Mouse (Mus musculus): ENCODE data around the gene Jtb. TPM values are rescaled to one million over a fixed set of nuclear protein-coding genes. Genes with fewer than 3 reads are reported as not detected.

Gene Jtb
- polyA plus RNA-seq, 1 experiment from 2014 or later, result 95.8 TPM

DNA sequence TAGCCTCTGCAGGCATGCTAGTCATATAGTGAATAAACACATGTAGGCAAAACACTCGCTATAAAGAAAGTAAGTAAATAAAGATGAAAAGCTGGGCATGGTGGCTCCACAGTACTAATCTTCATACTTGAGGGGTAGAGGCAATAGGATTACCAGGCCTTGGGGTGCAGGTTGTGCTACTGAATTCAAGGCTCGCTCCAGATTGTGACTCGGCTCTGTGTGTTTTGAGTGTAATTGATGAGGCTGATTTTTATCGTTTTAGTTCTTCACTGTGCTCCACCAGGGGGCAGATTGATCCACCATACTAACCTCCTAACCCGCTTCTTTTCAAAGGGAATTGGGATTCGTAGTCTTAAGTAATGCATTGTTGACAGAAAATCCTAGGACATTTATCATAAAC, 11.3 kb upstream of the Jtb start:
- no peak for ATAC-seq (replicated peaks; ENCODE audit: insufficient number of reproducible peaks, low FRiP score, low TSS enrichment)
- peak overlapping the region; percentile 84 for H3K4me2 ChIP-seq
- peak overlapping the region; percentile 77 for H3K27ac ChIP-seq (ENCODE audit: low read depth, low read length)
- H3K27me3 ChIP-seq (ENCODE audit: control insufficient read depth, insufficient read depth, low read length), result no peaks in the 10 kb centered on the region
- WGBS (ENCODE audit: insufficient replicate concordance), result 14% methylated on average over 6 of the region's 6 CpGs
- no peaks in the 10 kb centered on the region for H3K9me3 ChIP-seq (replicated peaks; ENCODE audit: control insufficient read depth, low read length)
- peak overlapping the region; percentile 73 for H3K9ac ChIP-seq (ENCODE audit: low read depth, low read length)
- H3K36me3 ChIP-seq (ENCODE audit: control insufficient read depth, insufficient read depth, low read length), result peaks cover 9% of the 10 kb centered on the region; the same call in 1 of the 2 replicates
- peak overlapping the region; percentile 56 for H3K4me3 ChIP-seq (ENCODE audit: low read depth, low read length)
- peaks cover 18% of the 10 kb centered on the region for H3K4me1 ChIP-seq (ENCODE audit: control insufficient read depth, insufficient read depth, low read length)

DNA sequence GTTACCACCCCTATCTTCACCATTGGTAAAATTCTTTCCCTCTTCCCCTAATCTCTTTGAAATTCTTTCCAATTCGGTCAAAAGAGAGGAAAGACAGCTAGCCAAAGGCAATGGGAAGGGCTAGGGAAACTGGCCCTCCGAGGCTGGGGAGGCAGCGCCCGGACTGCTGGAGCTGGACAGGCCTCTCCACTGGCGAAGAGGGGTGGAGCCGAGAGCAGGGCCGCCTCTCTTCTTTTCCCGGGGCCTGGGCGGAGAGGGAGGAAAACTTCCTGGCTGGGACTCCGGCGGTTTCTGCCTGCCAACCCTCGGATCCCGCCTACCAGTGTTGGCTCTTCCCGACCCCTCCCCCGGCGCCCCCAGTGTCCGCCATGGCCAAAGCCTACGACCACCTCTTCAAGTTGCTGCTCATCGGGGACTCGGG, 10.9 kb upstream of the Jtb start:
- peaks cover 12% of the 10 kb centered on the region; the same call in 1 of the 2 replicates for H3K36me3 ChIP-seq (ENCODE audit: control insufficient read depth, insufficient read depth, low read length)
- H3K27me3 ChIP-seq (ENCODE audit: control insufficient read depth, insufficient read depth, low read length), result no peaks in the 10 kb centered on the region
- ATAC-seq (replicated peaks; ENCODE audit: insufficient number of reproducible peaks, low FRiP score, low TSS enrichment), result peak; percentile 72
- H3K9ac ChIP-seq (ENCODE audit: low read depth, low read length), result peak overlapping the region; percentile 73
- H3K4me3 ChIP-seq (ENCODE audit: low read depth, low read length), result peak overlapping the region; percentile 56
- H3K4me1 ChIP-seq (ENCODE audit: control insufficient read depth, insufficient read depth, low read length), result peaks cover 18% of the 10 kb centered on the region
- 1% methylated on average over 19 of the region's 20 CpGs for WGBS (ENCODE audit: insufficient replicate concordance)
- peak overlapping the region; percentile 77 for H3K27ac ChIP-seq (ENCODE audit: low read depth, low read length)
- no peaks in the 10 kb centered on the region for H3K9me3 ChIP-seq (replicated peaks; ENCODE audit: control insufficient read depth, low read length)
- peak overlapping the region; percentile 84 for H3K4me2 ChIP-seq

DNA sequence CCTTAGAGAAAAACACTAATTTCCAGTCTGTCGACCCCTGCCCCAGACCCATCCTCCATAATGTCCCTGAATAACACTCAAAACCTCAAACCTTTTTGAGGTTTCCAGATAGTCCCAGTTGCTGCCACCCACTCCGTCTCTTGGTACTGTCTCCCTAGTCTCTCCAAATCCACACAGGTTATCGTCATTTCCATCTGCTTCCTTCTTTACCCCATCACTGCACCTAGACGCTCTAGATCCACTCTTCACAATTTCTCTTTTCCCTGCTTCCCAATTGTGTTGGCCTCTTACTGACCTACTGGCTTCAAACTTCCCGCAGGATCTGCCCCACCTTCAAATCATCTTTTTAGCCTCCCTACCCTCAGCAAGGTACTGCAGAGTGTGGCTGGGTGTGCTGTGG, 10.3 kb upstream of the Jtb start:
- H3K9ac ChIP-seq (ENCODE audit: low read depth, low read length), result peak overlapping the region; percentile 73
- peaks cover 17% of the 10 kb centered on the region for H3K36me3 ChIP-seq (ENCODE audit: control insufficient read depth, insufficient read depth, low read length)
- no peak for ATAC-seq (replicated peaks; ENCODE audit: insufficient number of reproducible peaks, low FRiP score, low TSS enrichment)
- no peaks in the 10 kb centered on the region for H3K27me3 ChIP-seq (ENCODE audit: control insufficient read depth, insufficient read depth, low read length)
- peak overlapping the region; percentile 56 for H3K4me3 ChIP-seq (ENCODE audit: low read depth, low read length)
- WGBS (ENCODE audit: insufficient replicate concordance), result 14% methylated on average over 5 of the region's 5 CpGs
- H3K4me2 ChIP-seq, result peak overlapping the region; percentile 84
- H3K9me3 ChIP-seq (replicated peaks; ENCODE audit: control insufficient read depth, low read length), result no peaks in the 10 kb centered on the region
- H3K4me1 ChIP-seq (ENCODE audit: control insufficient read depth, insufficient read depth, low read length), result peaks cover 18% of the 10 kb centered on the region
- H3K27ac ChIP-seq (ENCODE audit: low read depth, low read length), result peak overlapping the region; percentile 77

DNA sequence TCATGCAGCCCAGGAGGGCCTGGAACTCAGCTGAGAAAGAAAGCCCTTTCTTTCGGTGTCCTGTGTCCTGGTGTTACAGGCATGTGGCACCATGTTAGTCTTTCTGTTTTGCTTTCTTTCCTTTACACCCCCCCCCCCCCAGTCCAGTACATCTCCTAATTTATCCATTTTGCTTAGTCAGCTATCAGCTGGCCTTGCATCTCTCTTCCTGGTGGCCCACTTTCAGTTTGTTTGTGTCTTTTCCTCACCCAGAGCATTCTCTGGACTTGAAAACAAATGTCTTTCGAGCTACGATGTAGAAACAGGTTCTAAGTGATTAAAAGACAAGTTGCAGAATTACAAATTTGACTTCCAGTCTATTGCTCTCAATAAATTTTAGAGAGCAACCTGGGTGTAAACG, 8.9 kb upstream of the Jtb start:
- Histone ChIP-seq H3K4me3 (ENCODE audit: low read depth, low read length) (no peak overlapping the region), H3K27ac (ENCODE audit: low read depth, low read length) (no peak overlapping the region), H3K9ac (ENCODE audit: low read depth, low read length) (no peak overlapping the region), H3K4me1 (ENCODE audit: control insufficient read depth, insufficient read depth, low read length) (peaks cover 18% of the 10 kb centered on the region), H3K27me3 (ENCODE audit: control insufficient read depth, insufficient read depth, low read length) (no peaks in the 10 kb centered on the region), H3K36me3 (ENCODE audit: control insufficient read depth, insufficient read depth, low read length) (peaks cover 17% of the 10 kb centered on the region), H3K9me3 (replicated peaks; ENCODE audit: control insufficient read depth, low read length) (no peaks in the 10 kb centered on the region), H3K4me2 (0 out of 2 replicates have a peak overlapping the region, but pooled peaks have one; percentile 84)
- ATAC-seq (replicated peaks; ENCODE audit: insufficient number of reproducible peaks, low FRiP score, low TSS enrichment), result no peak
- WGBS (ENCODE audit: insufficient replicate concordance), result 80% methylated on average over 4 of the region's 4 CpGs

DNA sequence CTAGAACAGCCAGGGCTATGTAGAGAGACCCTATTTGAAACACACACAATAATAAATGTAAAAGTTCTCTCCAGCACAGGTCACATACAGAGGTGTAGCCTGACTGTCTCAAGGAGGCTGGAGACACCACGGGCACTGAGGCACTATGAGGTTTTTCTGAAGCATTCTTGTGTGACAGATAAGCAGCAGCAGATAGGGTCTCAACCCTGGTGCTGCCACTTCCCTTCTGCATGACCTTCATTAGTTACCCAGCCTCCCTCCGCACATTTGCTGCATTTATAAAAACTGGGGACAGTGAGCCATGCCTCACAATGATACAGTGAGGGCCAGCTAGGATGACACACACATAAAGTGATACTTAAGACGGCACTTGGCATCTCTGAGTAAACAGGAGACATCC, 8.5 kb upstream of the Jtb start:
- ATAC-seq (replicated peaks; ENCODE audit: insufficient number of reproducible peaks, low FRiP score, low TSS enrichment), result no peak
- H3K36me3 ChIP-seq (ENCODE audit: control insufficient read depth, insufficient read depth, low read length), result peaks cover 17% of the 10 kb centered on the region

DNA sequence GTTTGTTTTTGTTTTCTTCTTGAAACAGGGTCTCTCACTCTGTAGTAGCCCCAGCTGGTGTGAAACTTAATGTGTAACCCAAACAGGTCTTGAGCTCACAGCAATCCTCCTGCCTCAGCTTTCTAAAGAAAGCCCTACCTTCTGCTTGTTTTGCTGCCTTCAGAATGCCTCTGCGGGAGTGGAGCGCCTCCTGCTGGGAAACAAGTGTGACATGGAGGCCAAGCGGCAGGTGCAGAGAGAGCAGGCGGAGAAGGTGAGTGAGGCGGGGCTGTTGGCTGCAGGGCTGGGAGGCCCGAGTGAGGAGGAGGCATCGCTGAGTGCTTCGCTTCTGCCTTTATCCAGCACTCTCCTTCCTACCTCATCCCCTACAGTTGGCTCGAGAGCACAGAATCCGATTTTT, 7.1 kb upstream of the Jtb start:
- peaks cover 18% of the 10 kb centered on the region for H3K4me1 ChIP-seq (ENCODE audit: control insufficient read depth, insufficient read depth, low read length)
- no peak overlapping the region for H3K27ac ChIP-seq (ENCODE audit: low read depth, low read length)
- H3K4me2 ChIP-seq, result no peak overlapping the region
- H3K9me3 ChIP-seq (replicated peaks; ENCODE audit: control insufficient read depth, low read length), result no peaks in the 10 kb centered on the region
- peaks cover 17% of the 10 kb centered on the region for H3K36me3 ChIP-seq (ENCODE audit: control insufficient read depth, insufficient read depth, low read length)
- no peak overlapping the region for H3K9ac ChIP-seq (ENCODE audit: low read depth, low read length)
- no peak overlapping the region for H3K4me3 ChIP-seq (ENCODE audit: low read depth, low read length)
- H3K27me3 ChIP-seq (ENCODE audit: control insufficient read depth, insufficient read depth, low read length), result no peaks in the 10 kb centered on the region
- WGBS (ENCODE audit: insufficient replicate concordance), result 68% methylated on average over 10 of the region's 10 CpGs
- ATAC-seq (replicated peaks; ENCODE audit: insufficient number of reproducible peaks, low FRiP score, low TSS enrichment), result no peak

More for the DNA sequence above, 8.5 kb upstream of the Jtb start:
- no peaks in the 10 kb centered on the region for H3K27me3 ChIP-seq (ENCODE audit: control insufficient read depth, insufficient read depth, low read length)
- no peak overlapping the region for H3K27ac ChIP-seq (ENCODE audit: low read depth, low read length)
- no peak overlapping the region for H3K4me2 ChIP-seq
- no peak overlapping the region for H3K4me3 ChIP-seq (ENCODE audit: low read depth, low read length)
- H3K4me1 ChIP-seq (ENCODE audit: control insufficient read depth, insufficient read depth, low read length), result peaks cover 18% of the 10 kb centered on the region
- no peaks in the 10 kb centered on the region for H3K9me3 ChIP-seq (replicated peaks; ENCODE audit: control insufficient read depth, low read length)
- H3K9ac ChIP-seq (ENCODE audit: low read depth, low read length), result no peak overlapping the region
- WGBS (ENCODE audit: insufficient replicate concordance), result 38% methylated on average over 3 of the region's 3 CpGs

DNA sequence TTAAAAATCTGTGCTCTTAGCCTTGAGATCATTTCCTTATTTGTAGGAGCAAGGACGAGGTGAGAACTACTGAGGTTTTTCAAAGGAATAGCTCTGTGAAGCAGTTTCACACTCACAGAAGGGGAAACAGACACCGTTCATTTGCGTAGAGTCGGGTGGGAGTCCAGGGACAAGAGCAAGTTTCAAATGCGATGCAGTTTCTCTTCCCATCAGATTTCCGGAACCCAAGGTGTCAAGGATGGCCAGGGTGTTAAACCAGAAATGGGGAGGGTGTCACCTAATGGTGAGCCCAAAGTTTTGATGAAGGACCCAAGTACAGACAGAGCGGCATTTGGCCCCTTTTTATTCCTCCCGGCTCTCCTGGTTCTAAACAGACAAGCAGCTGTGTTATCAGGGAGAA, 322 bp upstream of the Jtb start:
- Histone ChIP-seq H3K4me1 (ENCODE audit: control insufficient read depth, insufficient read depth, low read length) (0 out of 2 replicates have a peak, but pooled peaks cover 3% of the 10 kb centered on the region), H3K4me3 (ENCODE audit: low read depth, low read length) (peak overlapping the region; percentile 69), H3K9me3 (replicated peaks; ENCODE audit: control insufficient read depth, low read length) (no peaks in the 10 kb centered on the region), H3K27me3 (ENCODE audit: control insufficient read depth, insufficient read depth, low read length) (no peaks in the 10 kb centered on the region), H3K4me2 (peak overlapping the region; percentile 85), H3K27ac (ENCODE audit: low read depth, low read length) (peak overlapping the region; percentile 84; the same call in 1 of the 2 replicates), H3K9ac (ENCODE audit: low read depth, low read length) (peak overlapping the region; percentile 86), H3K36me3 (ENCODE audit: control insufficient read depth, insufficient read depth, low read length) (peaks cover 11% of the 10 kb centered on the region)
- 0 out of 2 replicates have a peak, but pooled peaks have one; percentile 2 for ATAC-seq (replicated peaks; ENCODE audit: insufficient number of reproducible peaks, low FRiP score, low TSS enrichment)
- WGBS (ENCODE audit: insufficient replicate concordance), result 14% methylated on average over 8 of the region's 8 CpGs

DNA sequence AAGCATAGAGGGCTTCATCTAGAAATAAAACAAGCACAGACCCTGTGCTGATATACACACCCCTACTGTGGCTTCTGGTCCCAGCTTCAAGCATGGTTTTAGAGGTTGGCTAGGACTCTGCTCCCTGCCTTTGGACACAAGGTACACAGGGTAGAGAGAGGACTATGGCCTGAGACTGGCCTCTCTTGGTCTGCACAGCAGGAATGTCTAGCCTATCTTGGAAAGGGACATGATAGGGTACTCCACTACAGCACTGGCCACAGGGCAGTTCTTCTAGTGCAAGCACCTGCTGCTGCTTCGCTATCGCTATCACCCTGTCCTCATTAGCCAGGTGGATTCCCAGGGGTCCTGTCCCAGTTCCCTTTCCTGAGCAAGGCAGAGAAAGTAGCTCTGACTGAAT, 9.9 kb downstream of the Jtb start:
- no peak for ATAC-seq (replicated peaks; ENCODE audit: insufficient number of reproducible peaks, low FRiP score, low TSS enrichment)
- Histone ChIP-seq H3K27me3 (ENCODE audit: control insufficient read depth, insufficient read depth, low read length) (no peaks in the 10 kb centered on the region), H3K9ac (ENCODE audit: low read depth, low read length) (no peak overlapping the region), H3K36me3 (ENCODE audit: control insufficient read depth, insufficient read depth, low read length) (no peaks in the 10 kb centered on the region), H3K4me2 (no peak overlapping the region), H3K27ac (ENCODE audit: low read depth, low read length) (no peak overlapping the region), H3K9me3 (replicated peaks; ENCODE audit: control insufficient read depth, low read length) (no peaks in the 10 kb centered on the region), H3K4me1 (ENCODE audit: control insufficient read depth, insufficient read depth, low read length) (peaks cover 9% of the 10 kb centered on the region; the same call in 1 of the 2 replicates), H3K4me3 (ENCODE audit: low read depth, low read length) (no peak overlapping the region)
- WGBS (ENCODE audit: insufficient replicate concordance), result 80% methylated on average over 2 of the region's 2 CpGs

DNA sequence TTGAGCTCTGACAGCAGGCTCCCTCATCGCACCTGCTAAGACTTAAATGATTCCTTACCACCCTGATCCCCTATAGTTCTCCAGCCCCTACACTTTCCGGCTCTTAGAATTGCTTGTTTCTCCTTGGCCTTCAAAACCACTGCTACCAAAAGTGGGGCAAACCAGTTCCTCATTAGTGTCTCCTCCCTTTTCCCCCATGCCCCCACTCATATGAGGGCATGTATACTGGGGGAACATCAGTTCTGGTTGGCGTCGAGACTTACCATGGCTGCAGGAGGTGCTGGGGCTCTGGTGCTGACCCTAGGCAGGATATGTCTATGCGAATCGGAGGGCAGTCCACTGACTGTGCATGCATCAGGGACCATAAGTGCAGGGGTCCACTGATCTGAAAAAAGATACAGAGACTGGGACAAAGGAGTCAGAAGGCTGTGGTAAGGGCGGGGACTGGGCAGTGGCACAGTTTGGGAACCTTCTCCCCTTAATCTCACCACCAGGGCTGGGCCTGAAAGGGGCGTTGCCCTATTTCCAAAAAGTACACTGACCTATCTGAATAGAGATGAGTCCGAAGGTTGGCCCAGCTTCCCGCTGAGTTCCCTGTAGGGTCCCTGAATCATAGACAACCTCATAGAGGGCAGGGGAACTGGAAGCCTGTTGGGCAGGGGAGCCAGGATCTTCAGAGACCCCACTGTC, 10.4 kb downstream of the Jtb start:
- H3K9ac ChIP-seq (ENCODE audit: low read depth, low read length), result no peak overlapping the region
- no peak overlapping the region for H3K4me3 ChIP-seq (ENCODE audit: low read depth, low read length)
- no peaks in the 10 kb centered on the region for H3K36me3 ChIP-seq (ENCODE audit: control insufficient read depth, insufficient read depth, low read length)
- 72% methylated on average over 10 of the region's 10 CpGs for WGBS (ENCODE audit: insufficient replicate concordance)
- no peak overlapping the region for H3K4me2 ChIP-seq
- no peaks in the 10 kb centered on the region for H3K27me3 ChIP-seq (ENCODE audit: control insufficient read depth, insufficient read depth, low read length)
- H3K27ac ChIP-seq (ENCODE audit: low read depth, low read length), result no peak overlapping the region
- peaks cover 9% of the 10 kb centered on the region; the same call in 1 of the 2 replicates for H3K4me1 ChIP-seq (ENCODE audit: control insufficient read depth, insufficient read depth, low read length)
- ATAC-seq (replicated peaks; ENCODE audit: insufficient number of reproducible peaks, low FRiP score, low TSS enrichment), result no peak
- no peaks in the 10 kb centered on the region for H3K9me3 ChIP-seq (replicated peaks; ENCODE audit: control insufficient read depth, low read length)

Measured in heart, embryonic 11.5 days (tissue).